Mouse (Mus musculus): Measurements from ENCODE around the gene Mcub. TPM values are rescaled to one million over a fixed set of nuclear protein-coding genes. Genes with fewer than 3 reads are reported as not detected.

Mcub gene
- 1.7 and 2.7 TPM in 2 replicates for polyA plus RNA-seq (2014; fragmentation: Nextera tagmentation; extraction: Ambion mirVana)

GRCm38 (mm10) chr3:129969432-129970395 is at the start of gene Mcub:
TSS of gene Mcub (minus strand) at chr3:129970206.
- under 1% methylated on average over 63 of the region's 63 CpGs for WGBS

GRCm38 (mm10) chr3:130012943-130013342 is 42.9 kb upstream of the Mcub start:
- WGBS, result 80% methylated on average over 2 of the region's 2 CpGs
- H3K36me3 ChIP-seq (ENCODE audit: control insufficient read depth, insufficient read depth, low read length), result peaks cover 40% of the 10 kb centered on the region
- no peak for ATAC-seq (replicated peaks; ENCODE audit: low FRiP score, low TSS enrichment, low read depth)

More at GRCm38 (mm10) chr3:129969432-129970395, at the start of gene Mcub:
- peak; percentile 77 for ATAC-seq (replicated peaks; ENCODE audit: low FRiP score, low TSS enrichment, low read depth)
- Histone ChIP-seq H3K4me1 (replicated peaks; ENCODE audit: control insufficient read depth, insufficient read depth, low read length) (peaks cover 14% of the 10 kb centered on the region), H3K36me3 (ENCODE audit: control insufficient read depth, insufficient read depth, low read length) (no peaks in the 10 kb centered on the region), H3K9ac (ENCODE audit: low read length) (peak within 1 kb of the TSS; percentile 38), H3K9me3 (ENCODE audit: control insufficient read depth, low read length) (no peaks in the 10 kb centered on the region), H3K4me2 (ENCODE audit: low read length) (peak within 1 kb of the TSS; percentile 99), H3K27me3 (replicated peaks; ENCODE audit: control insufficient read depth, insufficient read depth, low read length) (peaks cover 29% of the 10 kb centered on the region), H3K27ac (ENCODE audit: low read depth) (no peak within 1 kb of the TSS), H3K4me3 (ENCODE audit: low read depth, low read length) (peak within 1 kb of the TSS; percentile 57)
- peak; percentile 81 for DNase-seq (ENCODE audit: low spot score)

GRCm38 (mm10) chr3:130011236-130011635 is 41.2 kb upstream of the Mcub start:
- Histone ChIP-seq H3K9me3 (ENCODE audit: control insufficient read depth, low read length) (no peaks in the 10 kb centered on the region), H3K27me3 (replicated peaks; ENCODE audit: control insufficient read depth, insufficient read depth, low read length) (no peaks in the 10 kb centered on the region), H3K4me1 (replicated peaks; ENCODE audit: control insufficient read depth, insufficient read depth, low read length) (no peaks in the 10 kb centered on the region), H3K9ac (ENCODE audit: low read length) (no peak overlapping the region), H3K36me3 (ENCODE audit: control insufficient read depth, insufficient read depth, low read length) (peaks cover 46% of the 10 kb centered on the region), H3K27ac (ENCODE audit: low read depth) (no peak overlapping the region), H3K4me2 (ENCODE audit: low read length) (no peak overlapping the region), H3K4me3 (ENCODE audit: low read depth, low read length) (no peak overlapping the region)
- DNase-seq (ENCODE audit: low spot score) (no peak), ATAC-seq (replicated peaks; ENCODE audit: low FRiP score, low TSS enrichment, low read depth) (no peak)
- 67% methylated on average over 1 of the region's 1 CpGs for WGBS

More at GRCm38 (mm10) chr3:130012943-130013342, 42.9 kb upstream of the Mcub start:
- Histone ChIP-seq H3K27ac (ENCODE audit: low read depth) (no peak overlapping the region), H3K9ac (ENCODE audit: low read length) (no peak overlapping the region), H3K4me2 (ENCODE audit: low read length) (no peak overlapping the region), H3K9me3 (ENCODE audit: control insufficient read depth, low read length) (no peaks in the 10 kb centered on the region), H3K4me3 (ENCODE audit: low read depth, low read length) (no peak overlapping the region), H3K4me1 (replicated peaks; ENCODE audit: control insufficient read depth, insufficient read depth, low read length) (no peaks in the 10 kb centered on the region), H3K27me3 (replicated peaks; ENCODE audit: control insufficient read depth, insufficient read depth, low read length) (no peaks in the 10 kb centered on the region)
- no peak for DNase-seq (ENCODE audit: low spot score)

GRCm38 (mm10) chr3:130006141-130006540 is 36.1 kb upstream of the Mcub start:
- Histone ChIP-seq H3K27me3 (replicated peaks; ENCODE audit: control insufficient read depth, insufficient read depth, low read length) (no peaks in the 10 kb centered on the region), H3K9me3 (ENCODE audit: control insufficient read depth, low read length) (no peaks in the 10 kb centered on the region), H3K4me3 (ENCODE audit: low read depth, low read length) (no peak overlapping the region), H3K4me1 (replicated peaks; ENCODE audit: control insufficient read depth, insufficient read depth, low read length) (no peaks in the 10 kb centered on the region), H3K9ac (ENCODE audit: low read length) (no peak overlapping the region), H3K36me3 (ENCODE audit: control insufficient read depth, insufficient read depth, low read length) (peaks cover 79% of the 10 kb centered on the region), H3K4me2 (ENCODE audit: low read length) (no peak overlapping the region), H3K27ac (ENCODE audit: low read depth) (no peak overlapping the region)
- ATAC-seq (replicated peaks; ENCODE audit: low FRiP score, low TSS enrichment, low read depth), result no peak
- DNase-seq (ENCODE audit: low spot score), result no peak
- 86% methylated on average over 7 of the region's 7 CpGs for WGBS

GRCm38 (mm10) chr3:130000926-130001325 is 30.9 kb upstream of the Mcub start:
- ATAC-seq (replicated peaks; ENCODE audit: low FRiP score, low TSS enrichment, low read depth) (no peak), DNase-seq (ENCODE audit: low spot score) (peak; percentile 21)
- H3K27ac ChIP-seq (ENCODE audit: low read depth), result no peak overlapping the region
- no peak overlapping the region for H3K4me2 ChIP-seq (ENCODE audit: low read length)
- no peak overlapping the region for H3K4me3 ChIP-seq (ENCODE audit: low read depth, low read length)
- H3K36me3 ChIP-seq (ENCODE audit: control insufficient read depth, insufficient read depth, low read length), result peaks cover 91% of the 10 kb centered on the region
- WGBS, result 94% methylated on average over 11 of the region's 11 CpGs
- no peak overlapping the region for H3K9ac ChIP-seq (ENCODE audit: low read length)
- H3K27me3 ChIP-seq (replicated peaks; ENCODE audit: control insufficient read depth, insufficient read depth, low read length), result no peaks in the 10 kb centered on the region
- no peaks in the 10 kb centered on the region for H3K9me3 ChIP-seq (ENCODE audit: control insufficient read depth, low read length)
- no peaks in the 10 kb centered on the region for H3K4me1 ChIP-seq (replicated peaks; ENCODE audit: control insufficient read depth, insufficient read depth, low read length)

GRCm38 (mm10) chr3:129998526-129998925 is 28.5 kb upstream of the Mcub start:
- Histone ChIP-seq H3K36me3 (ENCODE audit: control insufficient read depth, insufficient read depth, low read length) (peaks cover 90% of the 10 kb centered on the region), H3K9me3 (ENCODE audit: control insufficient read depth, low read length) (no peaks in the 10 kb centered on the region), H3K27me3 (replicated peaks; ENCODE audit: control insufficient read depth, insufficient read depth, low read length) (no peaks in the 10 kb centered on the region), H3K4me1 (replicated peaks; ENCODE audit: control insufficient read depth, insufficient read depth, low read length) (no peaks in the 10 kb centered on the region), H3K4me2 (ENCODE audit: low read length) (no peak overlapping the region), H3K27ac (ENCODE audit: low read depth) (no peak overlapping the region), H3K9ac (ENCODE audit: low read length) (no peak overlapping the region), H3K4me3 (ENCODE audit: low read depth, low read length) (no peak overlapping the region)
- ATAC-seq (replicated peaks; ENCODE audit: low FRiP score, low TSS enrichment, low read depth) (no peak), DNase-seq (ENCODE audit: low spot score) (peak; percentile 45)
- WGBS, result 90% methylated on average over 6 of the region's 6 CpGs

GRCm38 (mm10) chr3:129998001-129998400 is 28.0 kb upstream of the Mcub start:
- H3K4me2 ChIP-seq (ENCODE audit: low read length), result no peak overlapping the region
- peaks cover 90% of the 10 kb centered on the region for H3K36me3 ChIP-seq (ENCODE audit: control insufficient read depth, insufficient read depth, low read length)
- H3K9me3 ChIP-seq (ENCODE audit: control insufficient read depth, low read length), result no peaks in the 10 kb centered on the region
- 72% methylated on average over 7 of the region's 7 CpGs for WGBS
- H3K27me3 ChIP-seq (replicated peaks; ENCODE audit: control insufficient read depth, insufficient read depth, low read length), result no peaks in the 10 kb centered on the region
- ATAC-seq (replicated peaks; ENCODE audit: low FRiP score, low TSS enrichment, low read depth) (no peak), DNase-seq (ENCODE audit: low spot score) (no peak)
- H3K4me3 ChIP-seq (ENCODE audit: low read depth, low read length), result no peak overlapping the region
- no peak overlapping the region for H3K9ac ChIP-seq (ENCODE audit: low read length)
- H3K4me1 ChIP-seq (replicated peaks; ENCODE audit: control insufficient read depth, insufficient read depth, low read length), result no peaks in the 10 kb centered on the region
- no peak overlapping the region for H3K27ac ChIP-seq (ENCODE audit: low read depth)

- Histone ChIP-seq H3K4me1 (replicated peaks; ENCODE audit: control insufficient read depth, insufficient read depth, low read length) (no peaks in the 10 kb centered on the region), H3K4me2 (ENCODE audit: low read length) (no peak overlapping the region), H3K36me3 (ENCODE audit: control insufficient read depth, insufficient read depth, low read length) (peaks cover 90% of the 10 kb centered on the region), H3K9ac (ENCODE audit: low read length) (no peak overlapping the region), H3K9me3 (ENCODE audit: control insufficient read depth, low read length) (no peaks in the 10 kb centered on the region), H3K27me3 (replicated peaks; ENCODE audit: control insufficient read depth, insufficient read depth, low read length) (no peaks in the 10 kb centered on the region), H3K27ac (ENCODE audit: low read depth) (no peak overlapping the region), H3K4me3 (ENCODE audit: low read depth, low read length) (no peak overlapping the region)
- DNase-seq (ENCODE audit: low spot score) (no peak), ATAC-seq (replicated peaks; ENCODE audit: low FRiP score, low TSS enrichment, low read depth) (no peak)
- 69% methylated on average over 3 of the region's 3 CpGs for WGBS
Observed at GRCm38 (mm10) chr3:129997324-129997723, 27.3 kb upstream of the Mcub start.

Data from intestine, embryonic 14.5 days (tissue).